Mouse (Mus musculus) heart, embryonic 14.5 days (tissue): ENCODE measurements around the gene Mfap3l. TPM values are rescaled to one million over a fixed set of nuclear protein-coding genes. Genes with fewer than 3 reads are reported as not detected.

Experiments used
- ATAC-seq: fragments of 200-750 bp; cut with Nextera tagmentation; 2 replicates; pipeline ENCODE4 v1.8.0; 2017; ENCODE audit warnings: low read depth, moderate TSS enrichment; ENCODE audit not compliant: insufficient number of reproducible peaks, insufficient read depth, low FRiP score
- H3K27ac ChIP-seq, 2 experiments: fragments of 200-500 bp in 1 of 2; fragments of 300-500 bp in 1 of 2; sonication (generic) in 1 of 2; replicated peaks in 1 of 2; 2 replicates each; pipeline ENCODE4 v1.5.1; 2012 to 2014; ENCODE audit warnings: low read depth in 2 of 2, low read length in 2 of 2, control low read depth in 1 of 2, mild to moderate bottlenecking in 1 of 2, mixed read lengths in 1 of 2; ENCODE audit not compliant: control insufficient read depth in 1 of 2, insufficient read depth in 1 of 2
- H3K27me3 ChIP-seq: fragments of 300-500 bp; sonication (generic); 2 replicates; pipeline ENCODE4 v1.6.1; 2014; ENCODE audit warnings: mild to moderate bottlenecking, low read length, control low read depth; ENCODE audit not compliant: control insufficient read depth, insufficient read depth
- H3K36me3 ChIP-seq: fragments of 300-500 bp; sonication (generic); 2 replicates; pipeline ENCODE4 v1.6.1; 2014; ENCODE audit warnings: mild to moderate bottlenecking, control low read depth, low read length, mixed read lengths; ENCODE audit not compliant: control insufficient read depth, insufficient read depth
- H3K4me1 ChIP-seq, 2 experiments: fragments of 200-500 bp in 1 of 2; fragments of 300-500 bp in 1 of 2; sonication (generic) in 1 of 2; 2 replicates each; pipeline ENCODE4 v1.6.1; 2012 to 2014; ENCODE audit warnings: low read length in 2 of 2, control low read depth in 1 of 2, mixed read lengths in 1 of 2; ENCODE audit not compliant: control insufficient read depth in 2 of 2, insufficient read depth in 2 of 2
- H3K4me2 ChIP-seq: fragments of 300-500 bp; sonication (generic); 2 replicates; pipeline ENCODE4 v1.6.1; 2014; ENCODE audit warnings: mild to moderate bottlenecking, low read length
- H3K4me3 ChIP-seq, 2 experiments: fragments of 200-500 bp in 1 of 2; fragments of 300-500 bp in 1 of 2; sonication (generic) in 1 of 2; 2 replicates each; pipeline ENCODE4 v1.5.1; 2012 to 2014; ENCODE audit warnings: low read length in 2 of 2, mild to moderate bottlenecking in 2 of 2, control low read depth in 1 of 2, low read depth in 1 of 2, moderate library complexity in 1 of 2; ENCODE audit not compliant: control insufficient read depth in 1 of 2, insufficient read depth in 1 of 2
- H3K9ac ChIP-seq: fragments of 300-500 bp; sonication (generic); 2 replicates; pipeline ENCODE4 v1.6.1; 2014; ENCODE audit warnings: mild to moderate bottlenecking, low read length
- H3K9me3 ChIP-seq: fragments of 300-500 bp; sonication (generic); 2 replicates; pipeline ENCODE4 v1.6.1; 2016; ENCODE audit warnings: low read length, control low read depth; ENCODE audit not compliant: control insufficient read depth
- WGBS: fragments of 180-500 bp; shearing (Covaris S2); extraction: QIAGEN DNeasy Blood & Tissue Kit; methylation state at CpG from one replicate; pipeline ENCODE4 v1.1.7; 2014; 5-methylcytosine and 5-hydroxymethylcytosine counted together
- polyA plus RNA-seq: library from polyadenylated mRNA; unstranded; fragments of >200 nt; fragmentation: Nextera tagmentation; extraction: Ambion mirVana; gene quantifications from 2 replicates; pipeline ENCODE4 v1.2.1, GENCODE M21; 2014

The Mfap3l gene
- polyA plus RNA-seq, 1 experiment from 2014 or later: 0.80 TPM

- H3K27ac ChIP-seq: no peak overlapping the region
- H3K36me3 ChIP-seq: no peaks in the 10 kb centered on the region
- peaks cover 8% of the 10 kb centered on the region for H3K27me3 ChIP-seq
- ATAC-seq: no peak
- no peak overlapping the region for H3K4me3 ChIP-seq
- H3K4me1 ChIP-seq: peaks cover 4 to 11% of the 10 kb centered on the region in 2 experiments
- H3K4me2 ChIP-seq: no peak overlapping the region
- 87% methylated on average over 2 of the region's 2 CpGs for WGBS
- H3K9ac ChIP-seq: no peak overlapping the region
- no peaks in the 10 kb centered on the region for H3K9me3 ChIP-seq
Observed at GRCm38 (mm10) chr8:60634921-60635320, 2.3 kb downstream of the Mfap3l start.

GRCm38 (mm10) chr8:60635846-60636245 lies 3.2 kb downstream of the Mfap3l start:
- no peak for ATAC-seq

GRCm38 (mm10) chr8:60640046-60640445 lies 7.4 kb downstream of the Mfap3l start:
- Histone ChIP-seq H3K27ac (no peak overlapping the region), H3K36me3 (no peaks in the 10 kb centered on the region), H3K4me3 (no peak overlapping the region), H3K27me3 (no peaks in the 10 kb centered on the region; the same call in 1 of the 2 replicates), H3K9ac (no peak overlapping the region), H3K4me1 (no peaks in the 10 kb centered on the region), H3K9me3 (no peaks in the 10 kb centered on the region), H3K4me2 (no peak overlapping the region)
- WGBS: 88% methylated on average over 17 of the region's 17 CpGs
- ATAC-seq: no peak

More at GRCm38 (mm10) chr8:60635846-60636245, 3.2 kb downstream of the Mfap3l start:
- Histone ChIP-seq H3K27me3 (peaks cover 1% of the 10 kb centered on the region), H3K9me3 (no peaks in the 10 kb centered on the region), H3K4me1 (peaks cover 4 to 11% of the 10 kb centered on the region in 2 experiments), H3K9ac (no peak overlapping the region), H3K4me3 (no peak overlapping the region), H3K4me2 (no peak overlapping the region), H3K36me3 (no peaks in the 10 kb centered on the region), H3K27ac (no peak overlapping the region)

GRCm38 (mm10) chr8:60643416-60644020 lies 10.9 kb downstream of the Mfap3l start:
- ATAC-seq: no peak
- Histone ChIP-seq H3K9me3 (no peaks in the 10 kb centered on the region), H3K4me1 (no peaks in the 10 kb centered on the region), H3K4me3 (no peak overlapping the region), H3K9ac (no peak overlapping the region), H3K27me3 (no peaks in the 10 kb centered on the region), H3K36me3 (no peaks in the 10 kb centered on the region), H3K27ac (no peak overlapping the region), H3K4me2 (no peak overlapping the region)
- 74% methylated on average over 6 of the region's 6 CpGs for WGBS

GRCm38 (mm10) chr8:60645164-60645563 lies 12.5 kb downstream of the Mfap3l start:
- no peaks in the 10 kb centered on the region for H3K9me3 ChIP-seq
- 85% methylated on average over 4 of the region's 4 CpGs for WGBS
- H3K4me3 ChIP-seq: no peak overlapping the region
- H3K4me2 ChIP-seq: no peak overlapping the region
- no peaks in the 10 kb centered on the region for H3K4me1 ChIP-seq
- H3K27ac ChIP-seq: no peak overlapping the region
- H3K36me3 ChIP-seq: no peaks in the 10 kb centered on the region
- no peak for ATAC-seq
- no peak overlapping the region for H3K9ac ChIP-seq
- no peaks in the 10 kb centered on the region for H3K27me3 ChIP-seq

- Histone ChIP-seq H3K36me3 (no peaks in the 10 kb centered on the region), H3K9ac (no peak overlapping the region), H3K4me2 (no peak overlapping the region), H3K4me3 (no peak overlapping the region), H3K9me3 (no peaks in the 10 kb centered on the region), H3K4me1 (no peaks in the 10 kb centered on the region), H3K27ac (no peak overlapping the region), H3K27me3 (no peaks in the 10 kb centered on the region)
- no peak for ATAC-seq
- WGBS: 80% methylated on average over 3 of the region's 3 CpGs
Observed at GRCm38 (mm10) chr8:60645911-60646310, 13.3 kb downstream of the Mfap3l start.

GRCm38 (mm10) chr8:60647291-60647690 lies 14.7 kb downstream of the Mfap3l start:
- WGBS: 93% methylated on average over 3 of the region's 3 CpGs
- no peak for ATAC-seq

GRCm38 (mm10) chr8:60649081-60649480 lies 16.5 kb downstream of the Mfap3l start:
- Histone ChIP-seq H3K9ac (no peak overlapping the region), H3K4me2 (no peak overlapping the region), H3K27me3 (no peaks in the 10 kb centered on the region), H3K9me3 (no peaks in the 10 kb centered on the region), H3K36me3 (no peaks in the 10 kb centered on the region), H3K4me1 (no peaks in the 10 kb centered on the region), H3K4me3 (no peak overlapping the region), H3K27ac (no peak overlapping the region)
- WGBS: 19% methylated on average over 1 of the region's 1 CpGs
- ATAC-seq: no peak

More at GRCm38 (mm10) chr8:60647291-60647690, 14.7 kb downstream of the Mfap3l start:
- H3K27me3 ChIP-seq: no peaks in the 10 kb centered on the region
- no peaks in the 10 kb centered on the region for H3K9me3 ChIP-seq
- no peaks in the 10 kb centered on the region for H3K36me3 ChIP-seq
- H3K4me3 ChIP-seq: no peak overlapping the region
- H3K4me1 ChIP-seq: no peaks in the 10 kb centered on the region
- no peak overlapping the region for H3K27ac ChIP-seq
- no peak overlapping the region for H3K9ac ChIP-seq
- no peak overlapping the region for H3K4me2 ChIP-seq
